Mouse (Mus musculus) right cerebral cortex, adult 2 months (tissue): ENCODE data around the gene Tdrd3.

ENCODE experiments used
- DNase-seq, 2 experiments: peaks; one replicate each; pipeline ENCODE4 v3.0.0; 2021 to 2022; ENCODE audit warnings: low spot score in 2 of 2

Tdrd3 gene

DNA sequence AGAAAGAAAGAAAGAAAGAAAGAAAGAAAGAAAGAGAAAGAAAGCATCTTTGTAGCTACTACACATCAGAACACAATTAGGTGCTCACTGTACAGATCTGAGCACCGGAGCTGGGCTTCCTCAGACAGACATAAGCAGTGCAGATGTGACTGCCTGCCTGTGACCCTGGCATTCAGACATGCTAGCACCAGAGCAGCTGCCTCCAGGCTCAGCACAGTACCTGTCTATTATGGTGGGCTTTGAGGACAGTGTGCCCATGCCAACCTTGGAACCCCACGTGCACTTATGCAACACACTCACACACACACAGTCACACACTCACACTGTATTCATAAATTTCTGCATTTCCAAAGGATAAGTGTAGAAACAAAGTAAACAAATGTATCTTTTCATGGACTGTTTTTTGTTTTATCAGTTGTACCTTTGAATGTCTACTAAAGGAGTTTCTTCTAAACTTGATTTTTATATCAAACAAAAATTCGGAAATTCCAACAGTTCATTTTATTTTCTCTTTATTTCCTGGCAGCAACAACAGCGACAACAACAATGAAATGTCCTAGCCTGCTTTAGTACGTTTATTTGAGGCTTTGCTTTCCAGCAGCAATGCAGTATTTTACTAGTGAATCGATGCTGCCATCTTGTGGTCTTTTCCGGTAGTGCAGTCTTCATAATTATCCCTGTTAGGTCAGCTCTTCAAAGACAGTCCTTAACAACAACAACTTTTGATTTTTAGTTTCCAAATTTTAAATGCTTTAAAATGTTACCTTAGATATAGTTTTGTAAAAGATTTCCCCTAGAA, 35.4 kb downstream of the Tdrd3 start:
- DNase-seq, result peak; percentile 84 to 87

DNA sequence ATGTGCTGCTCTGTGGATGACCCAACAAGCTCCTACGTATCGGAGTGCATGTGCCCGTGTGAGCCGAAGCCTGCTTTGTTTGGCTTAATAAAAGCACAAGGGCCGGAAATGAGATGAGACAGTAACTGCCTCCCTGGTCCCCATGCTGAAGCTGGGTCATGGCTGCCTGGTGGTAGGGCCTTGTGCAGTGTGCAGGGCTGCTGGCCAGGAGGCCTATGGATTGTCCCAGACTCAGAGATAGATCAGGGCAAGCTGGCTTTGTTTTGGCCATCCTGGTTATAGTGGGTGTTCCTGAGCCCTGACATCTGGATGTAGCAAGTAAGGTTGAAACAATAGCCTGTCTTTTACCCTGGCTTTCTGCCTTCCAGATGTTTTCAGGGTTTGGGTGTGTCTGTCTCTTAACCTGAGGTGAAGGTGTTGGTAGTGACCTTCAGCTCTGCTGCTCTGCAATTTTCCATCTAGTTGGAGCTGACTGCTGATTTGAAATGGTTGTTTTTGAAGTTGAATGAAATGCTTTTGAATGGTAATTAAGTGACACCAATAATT, 39.3 kb downstream of the Tdrd3 start:
- DNase-seq, result no peak

DNA sequence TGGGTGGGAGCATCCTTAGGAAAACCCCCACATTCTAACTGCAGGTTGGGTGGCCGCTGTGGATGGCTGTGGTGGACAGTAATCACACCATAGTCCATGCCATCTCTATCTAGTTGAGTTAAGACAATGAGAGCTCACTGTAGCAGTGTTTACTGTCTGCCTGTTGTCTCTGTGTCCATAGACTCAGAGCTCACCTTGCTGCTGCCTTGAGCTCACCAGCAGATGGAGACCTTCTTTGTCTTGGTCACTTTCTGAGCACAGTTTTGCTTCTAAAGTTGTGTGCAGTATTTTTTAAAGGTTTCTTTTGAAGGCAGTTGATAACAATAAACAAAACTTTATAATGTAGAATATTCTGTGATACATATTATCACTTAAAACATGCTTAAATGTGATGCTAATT, 43.3 kb downstream of the Tdrd3 start:
- no peak for DNase-seq

- no peak for DNase-seq
These were observed 45.1 kb downstream of the Tdrd3 start for GRCm38 (mm10) chr14:87461543-87461942.

- peak; percentile 91 to 92 for DNase-seq
These were observed 47.7 kb downstream of the Tdrd3 start for GRCm38 (mm10) chr14:87463963-87464654.

GRCm38 (mm10) chr14:87464655-87465054, 48.2 kb downstream of the Tdrd3 start:
- no peak for DNase-seq

GRCm38 (mm10) chr14:87467586-87467985, 51.1 kb downstream of the Tdrd3 start:
- no peak for DNase-seq

- no peak for DNase-seq
These were observed 55.1 kb downstream of the Tdrd3 start for GRCm38 (mm10) chr14:87471521-87471920.

GRCm38 (mm10) chr14:87472782-87473181, 56.3 kb downstream of the Tdrd3 start:
- DNase-seq, result no peak

DNA sequence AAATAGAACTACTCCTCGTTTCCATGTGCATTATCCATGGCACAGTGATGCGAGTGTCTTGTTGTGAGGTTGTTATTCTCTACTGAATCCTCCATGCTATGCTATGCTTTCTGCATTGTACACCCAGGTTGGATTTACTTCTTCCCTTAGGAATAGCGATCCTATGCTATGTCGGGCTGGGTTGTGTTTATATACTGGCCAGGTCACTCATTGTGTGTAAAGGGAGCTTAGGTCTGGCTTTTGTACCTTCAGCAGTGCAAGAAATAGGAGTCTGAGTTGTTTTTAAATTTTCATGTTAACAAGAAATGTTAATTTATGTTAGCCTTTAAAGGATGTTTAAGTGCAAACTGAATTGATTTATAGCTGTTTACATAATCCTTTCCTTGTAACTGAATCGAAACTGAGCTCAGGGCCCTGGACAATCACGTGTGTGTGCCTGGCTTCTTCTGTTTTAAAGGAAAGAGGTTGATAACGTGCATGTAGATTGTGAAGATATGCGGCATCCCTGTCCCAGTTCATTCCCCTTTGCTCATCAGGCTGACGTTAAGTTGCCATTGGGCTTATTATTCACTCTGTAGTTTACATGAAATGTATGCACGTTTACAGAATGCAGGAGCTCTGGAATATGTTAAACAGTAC, 59.4 kb downstream of the Tdrd3 start:
- DNase-seq, result no peak

DNA sequence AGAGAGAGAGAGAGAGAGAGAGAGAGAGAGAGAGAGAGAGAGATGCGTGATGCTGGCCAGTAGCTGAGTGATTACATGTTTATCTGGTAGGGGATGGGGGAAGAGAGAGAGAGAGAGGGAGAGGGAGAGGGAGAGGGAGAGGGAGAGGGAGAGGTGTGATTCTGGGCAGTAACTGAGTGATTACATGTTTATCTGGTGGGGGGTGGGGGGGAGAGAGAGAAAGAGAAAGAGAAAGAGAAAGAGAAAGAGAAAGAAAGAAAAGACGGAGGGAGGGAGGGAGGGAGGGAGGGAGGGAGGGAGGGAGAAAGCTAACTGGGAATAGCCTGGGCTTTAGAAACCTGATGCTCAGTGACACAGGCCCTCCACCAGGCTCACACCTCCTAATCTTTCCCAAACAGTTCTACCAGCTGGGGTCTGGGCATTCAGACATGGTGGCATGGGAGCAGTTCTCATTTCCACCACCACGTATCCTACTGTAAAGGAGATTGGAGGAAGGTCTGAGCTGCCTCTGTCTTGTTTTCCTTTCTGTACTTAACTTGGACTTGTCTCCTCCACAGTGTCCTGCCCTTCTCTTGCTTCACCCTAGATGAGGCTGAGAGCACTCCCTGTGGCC, 62.0 kb downstream of the Tdrd3 start:
- no peak for DNase-seq

GRCm38 (mm10) chr14:87485888-87486287, 69.4 kb downstream of the Tdrd3 start:
- DNase-seq, result no peak

DNA sequence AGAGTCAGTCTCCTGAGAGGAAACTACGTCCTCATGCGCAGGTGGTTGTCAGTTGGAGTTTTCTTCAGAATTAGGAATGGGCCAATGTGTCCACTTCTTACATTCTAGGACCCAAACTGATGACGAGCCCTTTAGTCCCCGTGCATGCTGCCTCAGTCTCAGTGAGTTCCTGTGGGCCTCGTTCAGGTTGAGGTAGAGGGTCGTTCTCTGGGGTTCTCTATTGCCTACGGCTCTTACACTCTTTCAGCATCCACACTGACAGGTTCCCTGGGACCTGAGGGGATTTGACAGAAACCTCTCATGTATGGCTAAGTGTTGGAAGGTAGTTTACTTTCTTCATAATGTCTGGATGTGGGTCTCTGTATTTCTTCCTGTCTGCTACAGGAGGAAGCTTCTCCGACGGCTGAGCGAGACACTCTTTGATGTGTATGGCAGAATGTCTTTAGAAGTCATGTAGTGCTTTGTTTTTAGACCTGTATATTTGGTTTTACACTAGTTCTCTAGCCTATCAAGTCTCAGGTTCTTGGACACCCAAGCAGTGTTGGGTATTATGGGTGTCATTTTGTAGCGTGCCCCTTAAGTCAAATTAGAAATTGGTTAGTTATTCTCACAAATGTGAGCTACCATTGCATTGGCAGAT, 81.6 kb downstream of the Tdrd3 start:
- DNase-seq, result no peak

DNA sequence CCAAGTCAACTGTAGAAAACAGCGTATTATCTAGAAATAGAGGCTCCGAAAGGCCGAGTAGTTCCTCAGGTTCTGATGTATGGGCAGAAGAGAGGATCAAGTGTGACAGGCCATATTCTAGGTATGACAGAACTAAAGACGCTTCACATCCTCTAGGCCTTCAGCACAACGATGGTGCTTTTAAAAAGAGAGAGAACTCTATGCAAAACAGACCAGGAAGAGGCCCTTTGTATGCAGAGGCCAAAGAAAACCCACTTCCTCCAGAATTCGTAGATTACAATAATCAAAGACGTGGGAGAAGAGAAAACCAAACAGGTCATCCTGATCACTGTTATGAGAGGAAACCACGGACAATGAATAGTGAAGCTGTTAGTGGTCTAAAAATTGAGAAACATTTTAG, 89.5 kb downstream of the Tdrd3 start:
- DNase-seq, result no peak

- DNase-seq, result no peak
These were observed 98.8 kb downstream of the Tdrd3 start for GRCm38 (mm10) chr14:87515281-87515680.

- no peak for DNase-seq
These were observed 100.9 kb downstream of the Tdrd3 start for GRCm38 (mm10) chr14:87517381-87517780.

DNA sequence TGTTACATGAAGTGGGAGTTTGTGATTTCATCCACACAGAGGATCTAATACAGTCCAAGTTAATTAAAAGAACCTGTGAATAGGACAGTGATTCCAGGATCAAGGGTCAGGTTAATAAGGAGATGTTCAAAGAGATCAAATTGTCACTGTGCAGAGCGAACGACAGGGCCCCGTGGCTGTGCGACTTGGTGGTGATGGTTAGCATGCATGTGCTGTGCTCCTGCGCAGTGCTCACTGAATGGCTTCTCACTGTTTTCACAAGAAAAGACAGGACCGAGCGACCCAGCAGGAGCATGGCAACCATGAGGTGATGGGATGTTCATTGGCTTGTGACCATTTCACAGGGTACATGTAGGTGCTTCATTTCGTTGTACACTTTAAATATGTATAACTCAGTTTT, 115.4 kb downstream of the Tdrd3 start:
- no peak for DNase-seq

DNA sequence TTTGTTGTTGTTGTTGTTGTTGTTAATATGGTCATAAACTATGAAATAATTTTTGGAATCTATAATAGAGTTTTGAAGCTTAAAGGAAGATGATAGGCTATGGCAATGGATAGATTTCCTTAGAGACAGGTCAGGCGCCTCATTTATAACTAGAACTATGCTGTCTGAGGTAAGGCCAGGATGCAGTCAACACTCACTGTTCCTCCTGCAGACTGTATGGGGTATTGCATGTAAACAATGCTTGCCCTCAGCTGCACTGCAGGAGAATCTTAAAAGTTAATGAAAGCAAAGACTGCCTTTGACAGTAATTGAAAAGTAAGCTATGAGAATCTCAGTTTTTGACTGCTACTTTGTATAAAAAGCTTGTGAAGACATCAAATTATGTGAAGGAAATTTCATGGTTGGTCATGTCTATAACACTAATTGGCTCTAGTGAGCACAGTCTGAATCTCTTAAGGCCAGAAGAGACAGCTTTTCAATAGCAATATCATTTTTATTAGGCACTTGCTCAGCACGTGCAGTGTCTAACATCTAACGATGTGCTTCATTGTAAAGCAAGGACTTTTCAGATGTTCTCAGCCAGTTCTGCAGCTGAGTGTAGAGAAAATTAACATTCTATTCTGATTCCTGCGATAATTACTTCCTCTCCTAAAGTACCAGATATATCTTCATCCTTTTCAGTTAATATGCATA, 120.8 kb downstream of the Tdrd3 start:
- DNase-seq, result no peak

- DNase-seq, result no peak
These were observed 133.5 kb downstream of the Tdrd3 start for GRCm38 (mm10) chr14:87549986-87550385.

DNA sequence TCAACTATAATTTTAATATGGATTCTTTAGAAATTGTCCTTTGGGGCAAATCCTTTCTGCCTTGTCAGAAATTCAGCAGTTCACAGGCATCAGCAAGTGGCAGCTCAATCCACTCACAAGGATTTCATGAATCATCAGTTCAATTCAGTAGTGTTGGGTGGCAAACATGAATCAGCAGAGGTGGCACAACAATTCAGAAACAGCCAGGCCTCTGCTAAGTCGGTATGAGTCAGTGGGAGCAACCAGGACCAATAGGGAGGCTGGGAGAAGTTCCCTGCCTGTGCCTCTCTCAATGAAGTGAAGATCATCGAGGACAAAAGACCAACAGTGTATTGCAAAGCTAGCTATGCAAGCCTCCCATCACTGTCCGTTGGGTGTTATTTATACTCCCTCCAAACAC, 135.8 kb downstream of the Tdrd3 start:
- no peak for DNase-seq

- DNase-seq, result no peak
These were observed 147.4 kb downstream of the Tdrd3 start for GRCm38 (mm10) chr14:87563841-87564240.
